Mouse (Mus musculus): Measurements from ENCODE around the gene Cacng3. TPM values are rescaled to one million over a fixed set of nuclear protein-coding genes. Genes with fewer than 3 reads are reported as not detected.
A peak's percentile ranks its signal among the peaks of the same experiment; 100 is the strongest.

Cacng3 gene
- polyA plus RNA-seq, 1 experiment from 2014 or later, result 0.12 TPM

GRCm38 (mm10) chr7:122657423-122658126 is 12.7 kb upstream of the Cacng3 start:
- ATAC-seq, result no peak
- no peaks in the 10 kb centered on the region for H3K9me3 ChIP-seq (ENCODE audit: low read length)
- no peak overlapping the region for H3K4me2 ChIP-seq (ENCODE audit: low read depth, low read length)
- no peak overlapping the region for H3K9ac ChIP-seq (replicated peaks)
- DNase-seq, result no peak
- H3K27me3 ChIP-seq (ENCODE audit: insufficient read depth, low read length), result no peaks in the 10 kb centered on the region
- TF ChIP-seq CTCF (IDR thresholded peaks at IDR 0.05; ENCODE audit: low read depth), result no peak
- TF ChIP-seq EP300 (IDR thresholded peaks at IDR 0.05; ENCODE audit: low read depth), result no peak
- no peak overlapping the region for H3K27ac ChIP-seq (ENCODE audit: low read depth)
- WGBS (ENCODE audit: insufficient replicate concordance), result 81% methylated on average over 5 of the region's 5 CpGs
- H3K4me1 ChIP-seq (ENCODE audit: insufficient read depth), result no peaks in the 10 kb centered on the region
- H3K4me3 ChIP-seq (ENCODE audit: low read depth, low read length), result no peak overlapping the region
- H3K36me3 ChIP-seq (replicated peaks; ENCODE audit: insufficient read depth, low read length), result no peaks in the 10 kb centered on the region

DNA sequence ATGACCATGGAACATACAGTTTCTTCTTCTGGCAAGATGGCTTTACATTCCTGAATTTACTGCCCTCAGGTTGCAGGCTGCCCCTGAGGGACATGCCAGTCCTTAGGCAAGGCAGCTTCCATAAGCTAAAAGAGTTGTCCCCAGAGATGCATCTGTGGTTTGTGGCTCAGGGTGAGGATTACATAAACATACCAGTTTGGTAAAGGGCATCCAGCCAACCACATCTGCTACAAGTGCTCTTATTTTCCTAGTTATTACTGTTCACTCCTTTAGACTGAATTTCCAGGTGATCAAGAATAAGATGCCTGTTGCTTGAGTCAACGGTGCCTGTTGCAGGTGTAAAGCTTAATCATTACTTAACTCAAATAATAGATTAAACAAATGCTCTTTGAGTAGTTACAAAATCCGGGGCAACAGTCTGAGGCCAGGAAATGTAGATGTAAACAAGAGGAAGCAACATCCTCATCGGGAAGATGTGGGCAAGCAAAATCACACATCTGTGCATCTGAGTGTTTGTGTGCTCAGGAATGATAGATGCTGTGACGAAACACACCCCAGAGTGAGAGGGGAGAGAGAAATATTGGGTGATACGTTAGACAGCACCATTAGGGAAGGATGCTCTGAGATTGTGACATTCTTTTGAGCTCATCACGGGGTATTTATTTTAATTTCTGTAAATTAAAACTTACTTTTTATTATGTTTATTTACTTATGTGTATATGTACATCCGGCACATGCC is 4.8 kb upstream of the Cacng3 start:
- TF ChIP-seq CTCF (IDR thresholded peaks at IDR 0.05; ENCODE audit: low read depth), result no peak
- TF ChIP-seq EP300 (IDR thresholded peaks at IDR 0.05; ENCODE audit: low read depth), result no peak
- no peak for DNase-seq
- Histone ChIP-seq H3K4me3 (ENCODE audit: low read depth, low read length) (no peak overlapping the region), H3K27ac (ENCODE audit: low read depth) (no peak overlapping the region), H3K9me3 (ENCODE audit: low read length) (no peaks in the 10 kb centered on the region), H3K4me2 (ENCODE audit: low read depth, low read length) (no peak overlapping the region), H3K27me3 (ENCODE audit: insufficient read depth, low read length) (no peaks in the 10 kb centered on the region), H3K36me3 (replicated peaks; ENCODE audit: insufficient read depth, low read length) (no peaks in the 10 kb centered on the region), H3K9ac (replicated peaks) (no peak overlapping the region), H3K4me1 (ENCODE audit: insufficient read depth) (no peaks in the 10 kb centered on the region)
- ATAC-seq, result no peak
- WGBS (ENCODE audit: insufficient replicate concordance), result 35% methylated on average over 7 of the region's 7 CpGs

GRCm38 (mm10) chr7:122667903-122668302 is 2.4 kb upstream of the Cacng3 start:
- TF ChIP-seq CTCF (IDR thresholded peaks at IDR 0.05; ENCODE audit: low read depth), result peak; percentile 59
- TF ChIP-seq EP300 (IDR thresholded peaks at IDR 0.05; ENCODE audit: low read depth), result no peak
- no peak overlapping the region for H3K9ac ChIP-seq (replicated peaks)
- H3K4me1 ChIP-seq (ENCODE audit: insufficient read depth), result no peaks in the 10 kb centered on the region
- H3K4me2 ChIP-seq (ENCODE audit: low read depth, low read length), result no peak overlapping the region
- no peak overlapping the region for H3K4me3 ChIP-seq (ENCODE audit: low read depth, low read length)
- no peaks in the 10 kb centered on the region for H3K9me3 ChIP-seq (ENCODE audit: low read length)
- WGBS (ENCODE audit: insufficient replicate concordance), result 23% methylated on average over 5 of the region's 5 CpGs
- H3K27me3 ChIP-seq (ENCODE audit: insufficient read depth, low read length), result 0 out of 2 replicates have a peak, but pooled peaks cover 2% of the 10 kb centered on the region
- DNase-seq, result peak; percentile 15
- no peak for ATAC-seq
- no peaks in the 10 kb centered on the region for H3K36me3 ChIP-seq (replicated peaks; ENCODE audit: insufficient read depth, low read length)
- H3K27ac ChIP-seq (ENCODE audit: low read depth), result no peak overlapping the region

DNA sequence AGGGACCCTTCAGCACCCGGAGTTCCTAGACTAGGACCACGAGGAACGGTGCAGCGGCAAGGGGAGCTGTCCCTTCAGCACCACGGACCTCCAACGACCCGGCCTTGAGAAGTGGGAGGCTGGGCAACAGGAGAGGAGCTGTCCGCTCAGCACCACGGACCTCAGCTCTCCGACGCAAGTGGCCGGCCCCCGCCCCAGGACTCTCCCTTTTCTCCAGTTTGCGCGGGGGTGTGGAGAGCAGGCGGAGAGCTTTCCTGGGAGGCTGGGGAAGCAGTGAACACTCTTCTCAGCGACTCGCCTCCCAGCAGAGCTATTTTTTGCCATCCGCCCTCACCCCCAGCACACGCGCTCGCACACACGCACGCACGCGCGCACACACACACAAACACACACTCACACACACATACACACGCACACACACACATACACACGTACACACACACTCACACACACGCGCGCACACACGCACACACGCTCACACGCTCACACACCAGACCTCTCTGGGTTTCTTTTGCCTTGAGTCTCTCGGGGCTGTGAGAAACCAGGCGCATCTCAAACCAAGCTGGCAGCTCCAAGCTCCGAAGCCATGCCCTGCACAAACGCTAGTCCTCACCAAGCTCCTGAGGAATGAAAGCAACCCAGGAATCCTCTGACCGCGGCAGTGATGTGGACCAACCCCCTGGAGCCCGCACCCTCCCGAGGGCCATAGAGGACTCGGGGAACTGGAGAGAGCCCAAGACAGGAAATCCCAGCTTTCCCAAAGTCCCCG is 765 bp downstream of the Cacng3 start:
- peak; percentile 72 for ATAC-seq

GRCm38 (mm10) chr7:122672981-122673380 is 2.7 kb downstream of the Cacng3 start:
- Histone ChIP-seq H3K9me3 (ENCODE audit: low read length) (no peaks in the 10 kb centered on the region), H3K4me2 (ENCODE audit: low read depth, low read length) (no peak overlapping the region), H3K27ac (ENCODE audit: low read depth) (no peak overlapping the region), H3K4me1 (ENCODE audit: insufficient read depth) (no peaks in the 10 kb centered on the region), H3K36me3 (replicated peaks; ENCODE audit: insufficient read depth, low read length) (no peaks in the 10 kb centered on the region), H3K4me3 (ENCODE audit: low read depth, low read length) (no peak overlapping the region), H3K27me3 (ENCODE audit: insufficient read depth, low read length) (0 out of 2 replicates have a peak, but pooled peaks cover 2% of the 10 kb centered on the region), H3K9ac (replicated peaks) (no peak overlapping the region)
- 37% methylated on average over 5 of the region's 5 CpGs for WGBS (ENCODE audit: insufficient replicate concordance)
- no peak for TF ChIP-seq EP300 (IDR thresholded peaks at IDR 0.05; ENCODE audit: low read depth)
- TF ChIP-seq CTCF (IDR thresholded peaks at IDR 0.05; ENCODE audit: low read depth), result no peak
- no peak for ATAC-seq
- no peak for DNase-seq

More for the DNA sequence above, 765 bp downstream of the Cacng3 start:
- no peak overlapping the region for H3K4me3 ChIP-seq (ENCODE audit: low read depth, low read length)
- no peaks in the 10 kb centered on the region for H3K36me3 ChIP-seq (replicated peaks; ENCODE audit: insufficient read depth, low read length)
- H3K27ac ChIP-seq (ENCODE audit: low read depth), result no peak overlapping the region
- H3K9me3 ChIP-seq (ENCODE audit: low read length), result no peaks in the 10 kb centered on the region
- TF ChIP-seq EP300 (IDR thresholded peaks at IDR 0.05; ENCODE audit: low read depth), result no peak
- TF ChIP-seq CTCF (IDR thresholded peaks at IDR 0.05; ENCODE audit: low read depth), result no peak
- peak; percentile 91 for DNase-seq
- WGBS (ENCODE audit: insufficient replicate concordance), result 12% methylated on average over 43 of the region's 45 CpGs
- H3K4me1 ChIP-seq (ENCODE audit: insufficient read depth), result no peaks in the 10 kb centered on the region
- no peak overlapping the region for H3K4me2 ChIP-seq (ENCODE audit: low read depth, low read length)
- 0 out of 2 replicates have a peak, but pooled peaks cover 2% of the 10 kb centered on the region for H3K27me3 ChIP-seq (ENCODE audit: insufficient read depth, low read length)
- no peak overlapping the region for H3K9ac ChIP-seq (replicated peaks)

GRCm38 (mm10) chr7:122675207-122675606 is 4.9 kb downstream of the Cacng3 start:
- ATAC-seq (no peak), DNase-seq (no peak)
- Histone ChIP-seq H3K4me3 (ENCODE audit: low read depth, low read length) (no peak overlapping the region), H3K4me2 (ENCODE audit: low read depth, low read length) (no peak overlapping the region), H3K27me3 (ENCODE audit: insufficient read depth, low read length) (0 out of 2 replicates have a peak, but pooled peaks cover 2% of the 10 kb centered on the region), H3K9ac (replicated peaks) (no peak overlapping the region), H3K27ac (ENCODE audit: low read depth) (no peak overlapping the region), H3K4me1 (ENCODE audit: insufficient read depth) (no peaks in the 10 kb centered on the region), H3K36me3 (replicated peaks; ENCODE audit: insufficient read depth, low read length) (no peaks in the 10 kb centered on the region), H3K9me3 (ENCODE audit: low read length) (no peaks in the 10 kb centered on the region)
- no peak for TF ChIP-seq EP300 (IDR thresholded peaks at IDR 0.05; ENCODE audit: low read depth)
- no peak for TF ChIP-seq CTCF (IDR thresholded peaks at IDR 0.05; ENCODE audit: low read depth)
- 79% methylated on average over 7 of the region's 7 CpGs for WGBS (ENCODE audit: insufficient replicate concordance)
